ENCODE assay signal across 13 mouse cellular contexts in the genomic region with DNA sequence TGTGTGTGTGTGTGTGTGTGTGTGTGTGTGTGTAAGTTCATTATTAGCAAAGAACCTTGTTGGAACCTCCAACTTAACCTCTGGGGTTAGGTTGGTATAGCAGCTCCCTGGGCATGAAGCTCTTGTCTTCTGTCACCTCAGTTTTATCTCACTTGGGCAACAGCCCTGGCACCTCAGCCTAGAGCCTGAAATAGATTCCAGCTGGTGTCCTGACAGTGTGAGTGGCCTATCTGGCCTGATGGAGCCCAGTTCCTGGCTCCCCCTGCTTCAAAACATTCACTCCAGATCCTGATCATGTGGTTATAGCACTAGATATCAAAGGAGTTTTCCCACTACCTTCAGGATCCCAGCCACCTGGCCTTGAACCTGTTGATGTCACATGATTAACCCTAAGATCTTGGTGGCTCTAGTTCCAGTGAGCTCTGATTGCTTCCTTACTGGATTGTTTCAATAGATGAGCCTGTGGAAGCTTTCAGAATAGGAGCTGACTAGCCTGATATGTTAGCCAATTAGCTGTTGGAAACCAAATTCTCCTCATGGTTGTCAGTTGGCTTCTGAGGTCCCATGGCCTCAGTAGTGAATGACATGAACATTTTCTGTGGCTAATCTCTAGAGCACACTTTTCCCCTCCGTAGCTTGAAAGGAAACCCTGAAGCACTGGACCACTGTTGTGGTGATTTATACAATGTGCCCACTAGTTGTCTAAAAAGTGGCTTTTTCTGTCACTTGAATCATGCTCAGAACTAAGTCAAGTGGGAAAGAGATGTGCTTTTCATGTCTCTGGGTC. TPM values are rescaled to one million over a fixed set of nuclear protein-coding genes. Genes with fewer than 3 reads are reported as not detected.
A peak's percentile ranks its signal among the peaks of the same experiment; 100 is the strongest.
DNase-seq lines count a peak whose midpoint lies in the region; ATAC-seq and TF ChIP-seq lines count a peak whose summit lies in the region.
"Had no signal": no experiment of that assay in that cellular context is flagged by ENCODE, and none has a peak within 500 bp of the region (broad histone marks: within the 10 kb centered on the region; RNA-seq: fewer than 3 reads in every experiment).

No protein-coding gene starts in this region.

- TF ChIP-seq POLR2A in cerebellum, adult 2 months (IDR thresholded peaks at IDR 0.05; ENCODE audit: borderline replicate concordance, insufficient read depth, low read length): no peak

- H3K9ac ChIP-seq in lung, embryonic 14.5 days: no peak overlapping the region
- no peak overlapping the region for H3K9ac ChIP-seq in stomach, postnatal 0 days (ENCODE audit: low read length)

- DNase-seq in cerebellum, adult 2 months: peak; percentile 41 to 65
- peak; percentile 59 for DNase-seq in cerebellum, adult 9-11 months
- peak; percentile 67 for DNase-seq in heart, adult 8-10 months (ENCODE audit: low spot score)
- peak; percentile 68 for DNase-seq in lung, embryonic 14.5 days
- no peak for DNase-seq in liver
- no peak for DNase-seq in stomach, postnatal 0 days (ENCODE audit: low spot score)
- DNase-seq in adrenal gland, postnatal 4 days (ENCODE audit: low spot score in 2 of 2): no peak
- no peak for DNase-seq in left cerebral cortex, postnatal 36 days (ENCODE audit: low spot score in 2 of 2)
- DNase-seq: adrenal gland, postnatal 36 days had no signal

- no peak for TF ChIP-seq EP300 in stomach, postnatal 0 days (optimal IDR thresholded peaks at IDR 0.05)

- ATAC-seq in lung, embryonic 14.5 days (ENCODE audit: insufficient read depth): peak; percentile 71; the same call in 1 of the 2 replicates
- ATAC-seq in stomach, postnatal 0 days (ENCODE audit: low FRiP score, low TSS enrichment): no peak
- ATAC-seq: hindbrain, embryonic 16.5 days had no signal

- no peak overlapping the region for H3K4me3 ChIP-seq in cerebellum, adult 2 months (replicated peaks; ENCODE audit: insufficient read depth, low read depth, low read length)
- H3K4me3 ChIP-seq in lung, embryonic 14.5 days (ENCODE audit: low read depth, low read length): no peak overlapping the region
- H3K4me3 ChIP-seq in stomach, postnatal 0 days (ENCODE audit: low read depth, low read length): no peak overlapping the region

- no peaks in the 10 kb centered on the region for H3K27me3 ChIP-seq in cerebellum, adult 2 months (ENCODE audit: control insufficient read depth, insufficient read depth, low read length)
- no peaks in the 10 kb centered on the region for H3K27me3 ChIP-seq in lung, embryonic 14.5 days (ENCODE audit: insufficient read depth, low read length)
- H3K27me3 ChIP-seq in stomach, postnatal 0 days (ENCODE audit: control insufficient read depth, insufficient read depth, low read length): no peaks in the 10 kb centered on the region

- no peaks in the 10 kb centered on the region for H3K9me3 ChIP-seq in lung, embryonic 14.5 days (ENCODE audit: low read depth, low read length)
- H3K9me3 ChIP-seq in stomach, postnatal 0 days (ENCODE audit: control insufficient read depth, low read length): no peaks in the 10 kb centered on the region

- peaks cover 23% of the 10 kb centered on the region for H3K4me1 ChIP-seq in cerebellum, adult 2 months (ENCODE audit: control insufficient read depth, insufficient read depth, low read length)
- H3K4me1 ChIP-seq in lung, embryonic 14.5 days (ENCODE audit: insufficient read depth): no peaks in the 10 kb centered on the region
- H3K4me1 ChIP-seq in stomach, postnatal 0 days (replicated peaks; ENCODE audit: control insufficient read depth, insufficient read depth): no peaks in the 10 kb centered on the region

- TF ChIP-seq CTCF in cerebellum, adult 2 months (IDR thresholded peaks at IDR 0.05; ENCODE audit: borderline replicate concordance, insufficient read depth, low read depth, low read length): no peak
- no peak for TF ChIP-seq CTCF in lung, embryonic 14.5 days (IDR thresholded peaks at IDR 0.05; ENCODE audit: low read depth)
- no peak for TF ChIP-seq CTCF in stomach, postnatal 0 days (IDR thresholded peaks at IDR 0.05; ENCODE audit: low read depth)

- intact Hi-C loops in left cerebral cortex, postnatal 36 days (cut with DNase I): no loop called here

- H3K36me3 ChIP-seq in lung, embryonic 14.5 days (ENCODE audit: insufficient read depth): no peaks in the 10 kb centered on the region
- H3K36me3 ChIP-seq in stomach, postnatal 0 days (ENCODE audit: control insufficient read depth, insufficient read depth, low read length): no peaks in the 10 kb centered on the region

- 93% methylated on average over 1 of the region's 1 CpGs for WGBS in cerebellum, adult 2 months
- 77% methylated on average over 1 of the region's 1 CpGs for WGBS in lung, embryonic 14.5 days
- 82% methylated on average over 1 of the region's 1 CpGs for WGBS in stomach, postnatal 0 days

- H3K27ac ChIP-seq in cerebellum, adult 2 months (ENCODE audit: insufficient read depth, low read length): no peak overlapping the region
- peak overlapping the region; percentile 13; the same call in 1 of the 2 replicates for H3K27ac ChIP-seq in lung, embryonic 14.5 days (ENCODE audit: low read depth)
- H3K27ac ChIP-seq in stomach, postnatal 0 days (replicated peaks): no peak overlapping the region

- no peak overlapping the region for H3K4me2 ChIP-seq in lung, embryonic 14.5 days
- H3K4me2 ChIP-seq in stomach, postnatal 0 days (replicated peaks; ENCODE audit: low read depth): no peak overlapping the region

RNA-seq across cellular contexts. Expression of a gene that starts 27.4 kb away (rescaled TPM):
- polyA plus RNA-seq in cerebellum, adult 2 months (2012; rRNA removed): not detected in 2 replicates
- total RNA-seq in heart, adult 8-10 months (2022): not detected
- not detected in 2 replicates for polyA plus RNA-seq in lung, embryonic 14.5 days (2014; fragmentation: Nextera tagmentation; extraction: Ambion mirVana)
- polyA plus RNA-seq in stomach, postnatal 0 days (2015; fragmentation: Nextera tagmentation; extraction: Ambion mirVana): not detected in 2 replicates
- not detected for total RNA-seq in adrenal gland, postnatal 4 days (2021)
- not detected for total RNA-seq in left cerebral cortex, postnatal 36 days (2021)
- total RNA-seq: adrenal gland, postnatal 36 days; megakaryocyte progenitor cell, adult 5-6 weeks had no signal
- polyA plus RNA-seq: hindbrain, embryonic 16.5 days; kidney, embryonic 14.5 days; limb, embryonic 11.5 days had no signal

Comparison
In these comparisons a context has a peak if more than half of its experiments do, and no peak if none do; other contexts are left out.
1. DNase-seq: peak in cerebellum, adult 2 months (2 of 2), cerebellum, adult 9-11 months (single experiment), heart, adult 8-10 months (single experiment) and lung, embryonic 14.5 days (single experiment); none in liver (single experiment), stomach, postnatal 0 days (single experiment), adrenal gland, postnatal 4 days (0 of 2) and left cerebral cortex, postnatal 36 days (0 of 2).